Mouse (Mus musculus): ENCODE measurements at regions not wholly inside any gene's neighbourhood (a gene's known extent, or its start where the extent isn't known, plus 50 kb on each side); places are given as distances from the start of the nearest gene placed in this dataset.

DNA sequence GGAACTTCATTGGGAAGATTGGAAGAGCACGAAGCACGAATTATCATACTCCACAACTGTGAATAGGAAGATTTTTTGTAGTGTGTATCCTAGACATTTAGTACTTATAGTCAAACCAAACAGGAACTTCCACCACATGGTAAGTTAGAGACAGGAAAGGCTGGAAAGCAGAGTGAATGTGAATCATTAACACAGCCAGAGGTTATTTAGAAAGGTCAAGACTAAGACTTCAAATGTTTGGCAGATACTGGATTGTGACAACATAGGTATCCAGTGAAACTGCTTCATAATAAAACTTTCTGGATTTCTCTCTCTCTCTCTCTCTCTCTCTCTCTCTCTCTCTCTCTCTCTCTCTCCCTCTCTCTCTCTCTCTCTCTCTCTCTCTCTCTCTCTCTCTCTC, 246.4 kb upstream of the Tet2 start:
- Histone ChIP-seq H3K4me3 (ENCODE audit: low read depth, low read length) (no peak overlapping the region), H3K9ac (replicated peaks) (no peak overlapping the region), H3K27me3 (ENCODE audit: insufficient read depth, low read length) (no peaks in the 10 kb centered on the region), H3K4me1 (ENCODE audit: insufficient read depth) (no peaks in the 10 kb centered on the region), H3K4me2 (ENCODE audit: low read depth, low read length) (no peak overlapping the region), H3K36me3 (replicated peaks; ENCODE audit: insufficient read depth, low read length) (no peaks in the 10 kb centered on the region), H3K9me3 (ENCODE audit: low read length) (no peaks in the 10 kb centered on the region), H3K27ac (ENCODE audit: low read depth) (no peak overlapping the region)
- DNase-seq (no peak), ATAC-seq (no peak)
- TF ChIP-seq CTCF (IDR thresholded peaks at IDR 0.05; ENCODE audit: low read depth) (no peak), EP300 (IDR thresholded peaks at IDR 0.05; ENCODE audit: low read depth) (no peak)
- 73% methylated on average over 2 of the region's 2 CpGs for WGBS (ENCODE audit: insufficient replicate concordance)

DNA sequence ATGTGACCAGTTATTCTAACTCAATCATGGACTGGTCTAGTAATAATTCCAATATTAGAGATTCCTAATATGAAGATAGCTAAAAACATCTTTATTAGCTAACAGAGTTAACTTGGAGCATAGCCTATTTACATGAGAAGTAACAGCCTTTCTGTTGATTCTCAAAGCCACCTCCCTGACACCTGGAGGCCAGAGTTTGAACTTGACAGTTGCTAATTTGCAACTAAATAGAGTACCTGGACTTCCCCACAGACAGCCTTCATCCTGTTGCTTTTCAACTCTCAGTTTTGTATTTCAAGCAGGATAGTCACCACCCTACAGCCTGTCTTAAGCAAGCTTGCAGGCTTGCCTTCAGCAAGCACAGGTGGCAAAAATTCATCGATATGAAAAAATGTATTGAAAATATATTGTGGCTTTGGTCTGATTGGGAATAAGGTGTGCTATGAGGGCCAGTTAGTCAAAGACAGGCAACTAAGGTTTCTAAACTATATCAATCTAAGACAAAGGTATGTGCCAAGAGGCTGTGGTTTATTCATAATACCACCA, 264.1 kb upstream of the Tet2 start:
- no peaks in the 10 kb centered on the region for H3K27me3 ChIP-seq (ENCODE audit: insufficient read depth, low read length)
- H3K4me1 ChIP-seq (ENCODE audit: insufficient read depth), result no peaks in the 10 kb centered on the region
- no peak for DNase-seq
- H3K9me3 ChIP-seq (ENCODE audit: low read length), result no peaks in the 10 kb centered on the region
- H3K4me3 ChIP-seq (ENCODE audit: low read depth, low read length), result no peak overlapping the region
- TF ChIP-seq EP300 (IDR thresholded peaks at IDR 0.05; ENCODE audit: low read depth) (no peak), CTCF (IDR thresholded peaks at IDR 0.05; ENCODE audit: low read depth) (no peak)
- WGBS (ENCODE audit: insufficient replicate concordance), result 83% methylated on average over 1 of the region's 1 CpGs
- H3K9ac ChIP-seq (replicated peaks), result no peak overlapping the region
- no peak for ATAC-seq
- H3K36me3 ChIP-seq (replicated peaks; ENCODE audit: insufficient read depth, low read length), result no peaks in the 10 kb centered on the region
- H3K4me2 ChIP-seq (ENCODE audit: low read depth, low read length), result no peak overlapping the region
- H3K27ac ChIP-seq (ENCODE audit: low read depth), result no peak overlapping the region

GRCm38 (mm10) chr3:133818966-133819700, 274.2 kb upstream of the Tet2 start:
- Histone ChIP-seq H3K9ac (replicated peaks) (no peak overlapping the region), H3K27ac (ENCODE audit: low read depth) (no peak overlapping the region), H3K4me1 (ENCODE audit: insufficient read depth) (no peaks in the 10 kb centered on the region), H3K4me3 (ENCODE audit: low read depth, low read length) (no peak overlapping the region), H3K9me3 (ENCODE audit: low read length) (no peaks in the 10 kb centered on the region), H3K4me2 (ENCODE audit: low read depth, low read length) (no peak overlapping the region), H3K36me3 (replicated peaks; ENCODE audit: insufficient read depth, low read length) (no peaks in the 10 kb centered on the region), H3K27me3 (ENCODE audit: insufficient read depth, low read length) (no peaks in the 10 kb centered on the region)
- 65% methylated on average over 4 of the region's 4 CpGs for WGBS (ENCODE audit: insufficient replicate concordance)
- TF ChIP-seq EP300 (IDR thresholded peaks at IDR 0.05; ENCODE audit: low read depth) (no peak), CTCF (IDR thresholded peaks at IDR 0.05; ENCODE audit: low read depth) (no peak)
- ATAC-seq (no peak), DNase-seq (no peak)

GRCm38 (mm10) chr3:133833739-133834391, 288.9 kb upstream of the Tet2 start:
- Histone ChIP-seq H3K27me3 (ENCODE audit: insufficient read depth, low read length) (no peaks in the 10 kb centered on the region), H3K36me3 (replicated peaks; ENCODE audit: insufficient read depth, low read length) (no peaks in the 10 kb centered on the region), H3K9me3 (ENCODE audit: low read length) (no peaks in the 10 kb centered on the region), H3K27ac (ENCODE audit: low read depth) (no peak overlapping the region), H3K4me1 (ENCODE audit: insufficient read depth) (no peaks in the 10 kb centered on the region), H3K4me3 (ENCODE audit: low read depth, low read length) (no peak overlapping the region), H3K4me2 (ENCODE audit: low read depth, low read length) (no peak overlapping the region), H3K9ac (replicated peaks) (no peak overlapping the region)
- WGBS (ENCODE audit: insufficient replicate concordance), result 73% methylated on average over 2 of the region's 2 CpGs
- no peak for DNase-seq
- TF ChIP-seq EP300 (IDR thresholded peaks at IDR 0.05; ENCODE audit: low read depth), result no peak
- no peak for TF ChIP-seq CTCF (IDR thresholded peaks at IDR 0.05; ENCODE audit: low read depth)
- ATAC-seq, result no peak

DNA sequence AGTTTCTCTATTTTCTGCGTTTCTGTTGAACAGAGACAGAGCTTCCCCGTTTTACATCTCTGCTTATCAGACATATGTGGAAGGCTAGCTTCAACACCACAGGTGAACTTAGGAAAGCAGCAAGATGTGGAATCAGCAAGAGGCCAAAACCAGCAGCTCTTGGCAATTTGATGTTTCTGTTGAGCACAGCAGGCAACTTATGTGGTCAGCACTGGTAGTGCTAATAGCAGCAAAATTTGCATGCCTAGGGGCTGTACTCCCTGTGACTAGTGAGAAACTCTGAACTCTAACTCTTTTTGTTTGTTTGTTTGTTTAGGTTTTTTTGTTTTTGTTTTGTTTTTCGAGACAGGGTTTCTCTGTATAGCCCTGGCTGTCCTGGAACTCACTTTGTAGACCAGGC, 289.5 kb upstream of the Tet2 start:
- Histone ChIP-seq H3K4me2 (ENCODE audit: low read depth, low read length) (no peak overlapping the region), H3K27me3 (ENCODE audit: insufficient read depth, low read length) (no peaks in the 10 kb centered on the region), H3K36me3 (replicated peaks; ENCODE audit: insufficient read depth, low read length) (no peaks in the 10 kb centered on the region), H3K9ac (replicated peaks) (no peak overlapping the region), H3K4me1 (ENCODE audit: insufficient read depth) (no peaks in the 10 kb centered on the region), H3K9me3 (ENCODE audit: low read length) (no peaks in the 10 kb centered on the region), H3K4me3 (ENCODE audit: low read depth, low read length) (no peak overlapping the region), H3K27ac (ENCODE audit: low read depth) (no peak overlapping the region)
- ATAC-seq (no peak), DNase-seq (no peak)
- 74% methylated on average over 3 of the region's 3 CpGs for WGBS (ENCODE audit: insufficient replicate concordance)
- TF ChIP-seq EP300 (IDR thresholded peaks at IDR 0.05; ENCODE audit: low read depth) (no peak), CTCF (IDR thresholded peaks at IDR 0.05; ENCODE audit: low read depth) (no peak)

GRCm38 (mm10) chr3:133846301-133846700, 301.4 kb upstream of the Tet2 start:
- no peak for ATAC-seq
- no peak overlapping the region for H3K27ac ChIP-seq (ENCODE audit: low read depth)
- H3K4me2 ChIP-seq (ENCODE audit: low read depth, low read length), result no peak overlapping the region
- H3K9me3 ChIP-seq (ENCODE audit: low read length), result no peaks in the 10 kb centered on the region
- no peak overlapping the region for H3K9ac ChIP-seq (replicated peaks)
- no peak for TF ChIP-seq CTCF (IDR thresholded peaks at IDR 0.05; ENCODE audit: low read depth)
- no peak for TF ChIP-seq EP300 (IDR thresholded peaks at IDR 0.05; ENCODE audit: low read depth)
- H3K4me1 ChIP-seq (ENCODE audit: insufficient read depth), result no peaks in the 10 kb centered on the region
- H3K36me3 ChIP-seq (replicated peaks; ENCODE audit: insufficient read depth, low read length), result no peaks in the 10 kb centered on the region
- no peaks in the 10 kb centered on the region for H3K27me3 ChIP-seq (ENCODE audit: insufficient read depth, low read length)
- no peak for DNase-seq
- H3K4me3 ChIP-seq (ENCODE audit: low read depth, low read length), result no peak overlapping the region

Data from liver, postnatal 0 days (tissue).